Mouse (Mus musculus) liver, adult 2 months (tissue): ENCODE data around the gene Zbtb48. TPM values are rescaled to one million over a fixed set of nuclear protein-coding genes. Genes with fewer than 3 reads are reported as not detected.

ENCODE experiments used
- DNase-seq: peaks from one replicate; pipeline ENCODE4 v3.0.0-alpha.2; 2011; ENCODE audit warnings: low read depth, low spot score; ENCODE audit errors: extremely low read depth
- H3K27ac ChIP-seq: fragments of 200-500 bp; replicated peaks from 2 replicates; pipeline ENCODE4 v1.5.1; 2012; ENCODE audit warnings: low read depth, mild to moderate bottlenecking, control low read depth, inconsistent platforms, low read length; ENCODE audit not compliant: insufficient read depth
- H3K27me3 ChIP-seq: fragments of 200-500 bp; 2 replicates; pipeline ENCODE4 v1.6.1; 2012; ENCODE audit warnings: mild to moderate bottlenecking, moderate library complexity, low read length, inconsistent platforms; ENCODE audit not compliant: control insufficient read depth, insufficient read depth
- H3K36me3 ChIP-seq: fragments of 200-500 bp; 2 replicates; pipeline ENCODE4 v1.6.1; 2012; ENCODE audit warnings: low read length, inconsistent platforms; ENCODE audit not compliant: control insufficient read depth, insufficient read depth
- H3K4me1 ChIP-seq: fragments of 200-500 bp; 2 replicates; pipeline ENCODE4 v1.6.1; 2011; ENCODE audit warnings: low read length; ENCODE audit not compliant: control insufficient read depth, insufficient read depth
- H3K4me3 ChIP-seq: fragments of 200-500 bp; 2 replicates; pipeline ENCODE4 v1.5.1; 2011; ENCODE audit warnings: low read depth, mild to moderate bottlenecking, control low read depth, low read length, moderate library complexity; ENCODE audit not compliant: insufficient read depth
- H3K79me2 ChIP-seq: fragments of 200-500 bp; 2 replicates; pipeline ENCODE4 v1.6.1; 2012; ENCODE audit warnings: inconsistent platforms, mild to moderate bottlenecking, low read length, moderate library complexity; ENCODE audit not compliant: control insufficient read depth, insufficient read depth
- H3K9ac ChIP-seq: fragments of 200-500 bp; 2 replicates; pipeline ENCODE4 v1.6.1; 2012; ENCODE audit warnings: low read depth, mild to moderate bottlenecking, control low read depth, inconsistent platforms, low read length
- CTCF ChIP-seq: fragments of 200-500 bp; IDR thresholded peaks from 2 replicates; pipeline ENCODE4 v1.5.1; 2011; ENCODE audit warnings: low read depth, low read length, control low read depth
- POLR2A ChIP-seq: fragments of 200-500 bp; IDR thresholded peaks from 2 replicates; pipeline ENCODE4 v1.6.1; 2011; ENCODE audit warnings: low read length, control low read depth; ENCODE audit not compliant: insufficient read depth; ENCODE audit errors: extremely low read depth
- WGBS: fragments of 180-500 bp; shearing (Covaris S2); methylation state at CpG from one replicate; pipeline ENCODE4 v1.1.7; 2018; 5-methylcytosine and 5-hydroxymethylcytosine counted together
- polyA plus RNA-seq: library from polyadenylated mRNA; depleted of rRNA; stranded (reverse); fragments of >200 nt; gene quantifications from 2 replicates; pipeline ENCODE4 v1.2.3, GENCODE M21; 2012
- total RNA-seq: library from RNA; depleted of rRNA; stranded (reverse); fragments of >200 nt; gene quantifications from 2 replicates; pipeline ENCODE4 v1.2.3, GENCODE M21; 2014

Zbtb48 gene
- total and polyA plus RNA-seq, 2 experiments: 11.8 to 16.0 TPM

DNA sequence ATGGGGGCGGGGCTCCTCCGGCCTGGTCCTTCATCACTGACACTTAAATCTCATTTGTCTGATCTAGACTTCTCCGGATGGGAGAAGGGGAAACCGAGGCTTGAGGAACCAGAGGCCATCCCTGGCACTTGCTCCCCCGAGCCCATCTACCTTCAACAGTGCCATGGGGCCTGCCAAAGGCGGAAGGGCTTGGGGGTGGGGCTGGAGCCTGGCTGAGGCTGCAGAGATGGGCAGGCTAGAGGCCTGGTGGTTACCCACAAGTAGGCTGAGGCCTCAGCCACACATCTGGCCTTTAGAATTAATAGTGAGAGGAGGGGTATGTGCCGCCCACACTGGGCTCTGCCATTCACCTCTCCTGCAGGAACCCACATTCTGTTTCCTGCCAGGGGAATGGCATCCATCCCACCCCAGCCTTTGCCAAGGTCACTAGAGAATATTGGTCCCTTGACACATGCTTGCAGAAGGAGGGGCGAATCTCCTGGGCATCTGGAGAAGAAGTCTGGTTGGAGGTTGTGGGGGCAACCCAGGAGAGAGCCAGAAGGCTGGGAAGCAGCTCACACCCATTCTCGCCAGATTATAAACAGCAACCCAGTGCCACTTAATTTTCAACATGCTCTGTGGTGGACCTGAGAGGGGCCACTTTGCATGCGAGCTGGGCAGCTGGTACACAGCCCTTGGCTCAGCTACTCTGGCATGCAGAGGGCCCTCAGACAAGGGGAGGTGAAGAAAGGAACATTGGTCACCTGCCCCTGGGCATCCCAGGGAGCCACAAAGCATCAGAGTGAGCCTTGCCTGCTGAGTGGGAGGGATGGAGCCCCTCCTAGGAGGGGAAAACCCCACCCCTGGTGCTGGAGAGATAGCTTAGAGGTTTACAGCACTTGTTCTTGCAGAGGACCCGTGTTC lies 43.3 kb upstream of the Zbtb48 start:
- H3K79me2 ChIP-seq: no peaks in the 10 kb centered on the region
- DNase-seq: no peak
- H3K4me3 ChIP-seq: no peak overlapping the region
- no peaks in the 10 kb centered on the region for H3K36me3 ChIP-seq
- no peaks in the 10 kb centered on the region for H3K27me3 ChIP-seq
- no peaks in the 10 kb centered on the region for H3K4me1 ChIP-seq
- no peak overlapping the region for H3K9ac ChIP-seq
- no peak for TF ChIP-seq CTCF
- no peak for TF ChIP-seq POLR2A
- no peak overlapping the region for H3K27ac ChIP-seq
- WGBS: 82% methylated on average over 11 of the region's 11 CpGs

DNA sequence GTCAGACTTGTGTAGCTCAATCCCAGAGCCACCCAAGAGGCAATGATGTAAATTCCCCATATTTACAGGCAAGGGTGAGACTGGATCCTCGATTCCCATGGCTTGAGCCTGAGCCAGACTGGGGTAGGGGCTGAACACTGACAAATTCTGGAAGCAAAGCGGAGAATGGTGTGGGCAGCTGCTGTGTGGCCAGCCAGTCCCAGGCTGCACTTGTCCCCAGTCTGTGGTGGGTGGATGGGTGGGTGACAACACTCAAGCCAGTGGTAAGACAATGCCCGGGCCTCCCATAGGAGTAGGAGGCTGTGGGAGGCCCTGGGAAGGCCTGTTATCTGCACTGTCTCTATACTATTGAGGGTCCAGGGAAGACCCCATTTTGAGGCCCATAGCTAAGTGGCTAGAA lies 41.8 kb upstream of the Zbtb48 start:
- TF ChIP-seq POLR2A (no peak), CTCF (no peak)
- no peaks in the 10 kb centered on the region for H3K36me3 ChIP-seq
- no peaks in the 10 kb centered on the region for H3K4me1 ChIP-seq
- no peak overlapping the region for H3K9ac ChIP-seq
- WGBS: 87% methylated on average over 3 of the region's 3 CpGs
- H3K27ac ChIP-seq: no peak overlapping the region
- H3K27me3 ChIP-seq: no peaks in the 10 kb centered on the region
- no peak overlapping the region for H3K4me3 ChIP-seq
- H3K79me2 ChIP-seq: no peaks in the 10 kb centered on the region
- no peak for DNase-seq

DNA sequence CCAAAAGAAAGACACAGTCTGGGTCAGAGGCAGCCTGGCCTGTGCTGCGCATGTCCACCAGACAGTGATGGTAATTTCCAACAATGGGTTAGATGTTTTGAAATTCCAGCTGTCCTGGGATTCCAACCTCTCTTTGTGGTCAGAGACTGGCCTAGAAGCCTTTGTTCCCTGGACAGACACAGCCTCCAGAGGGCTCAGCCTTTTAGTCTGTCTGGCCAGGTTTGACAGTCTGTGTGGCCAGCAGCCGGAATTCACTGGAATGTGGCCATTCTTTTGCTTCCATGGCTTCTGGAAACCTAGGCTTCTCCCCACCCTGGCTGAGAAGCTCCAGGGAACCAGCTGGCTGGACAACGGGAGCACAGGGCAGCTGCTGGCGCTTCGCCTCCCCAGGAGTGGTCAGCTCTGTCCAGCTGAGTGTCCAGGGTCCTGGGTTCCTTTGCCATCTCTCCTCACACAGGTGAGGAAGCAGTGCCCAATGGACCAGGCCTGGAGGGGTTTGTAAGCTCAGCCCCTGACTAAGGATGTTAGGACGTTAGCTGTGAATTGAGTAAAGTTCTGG lies 40.8 kb upstream of the Zbtb48 start:
- 83% methylated on average over 6 of the region's 6 CpGs for WGBS
- TF ChIP-seq POLR2A: no peak
- no peak for TF ChIP-seq CTCF
- DNase-seq: no peak
- Histone ChIP-seq H3K9ac (no peak overlapping the region), H3K36me3 (no peaks in the 10 kb centered on the region), H3K79me2 (no peaks in the 10 kb centered on the region), H3K4me3 (no peak overlapping the region), H3K27me3 (no peaks in the 10 kb centered on the region), H3K4me1 (no peaks in the 10 kb centered on the region), H3K27ac (no peak overlapping the region)

- no peak for DNase-seq
- Histone ChIP-seq H3K27me3 (no peaks in the 10 kb centered on the region), H3K9ac (no peak overlapping the region), H3K79me2 (no peaks in the 10 kb centered on the region), H3K4me1 (peaks cover 6% of the 10 kb centered on the region; the same call in 1 of the 2 replicates), H3K36me3 (no peaks in the 10 kb centered on the region), H3K4me3 (no peak overlapping the region), H3K27ac (no peak overlapping the region)
- no peak for TF ChIP-seq POLR2A
- no peak for TF ChIP-seq CTCF
Observed at GRCm38 (mm10) chr4:152067280-152067679, 39.8 kb upstream of the Zbtb48 start.

DNA sequence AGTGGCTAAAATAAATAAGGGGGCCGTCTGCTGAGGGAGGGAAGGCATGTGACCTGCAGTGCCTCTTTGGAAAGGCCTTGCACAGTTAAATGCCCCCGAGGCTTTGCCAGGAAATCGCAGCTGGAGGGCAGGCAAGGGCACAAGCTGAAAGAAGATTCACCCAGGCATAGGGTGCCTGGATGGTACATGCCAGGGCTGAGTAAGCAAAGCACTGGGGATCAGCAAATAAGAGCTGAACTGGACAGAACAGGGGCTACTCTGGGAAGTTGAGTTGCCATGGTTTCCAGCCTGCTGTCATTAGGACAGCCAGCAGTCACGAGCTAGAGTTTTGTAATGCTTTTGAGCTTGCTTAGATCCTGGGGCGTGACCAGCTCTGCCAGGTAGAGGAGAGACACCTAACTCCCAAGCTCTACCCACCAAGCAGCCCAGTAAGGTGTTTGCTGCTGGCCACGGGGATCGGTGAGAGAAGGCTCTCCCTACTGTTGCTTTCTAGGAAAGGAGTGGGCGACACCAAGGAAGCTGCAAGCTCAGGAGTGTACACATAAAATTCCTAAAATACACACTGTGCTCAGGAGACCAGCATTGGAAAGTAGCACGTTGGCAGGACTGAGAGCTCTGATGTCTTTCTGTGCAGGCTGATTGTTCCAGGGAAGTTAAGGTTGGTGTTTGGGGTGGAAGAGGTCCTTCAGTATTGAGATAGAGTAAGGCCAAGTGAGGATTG lies 35.1 kb upstream of the Zbtb48 start:
- Histone ChIP-seq H3K27ac (peak overlapping the region; percentile 63), H3K4me3 (no peak overlapping the region), H3K4me1 (peaks cover 11% of the 10 kb centered on the region; the same call in 1 of the 2 replicates), H3K9ac (no peak overlapping the region), H3K27me3 (no peaks in the 10 kb centered on the region), H3K36me3 (peaks cover 10% of the 10 kb centered on the region), H3K79me2 (no peaks in the 10 kb centered on the region)
- peak; percentile 90 for DNase-seq
- no peak for TF ChIP-seq POLR2A
- TF ChIP-seq CTCF: 0 out of 2 replicates have a peak, but pooled peaks have one; percentile 1
- WGBS: 19% methylated on average over 9 of the region's 9 CpGs
